Mouse (Mus musculus) lung, adult 2 months (tissue): ENCODE data around the gene Gm45021.

Experiments
- CTCF ChIP-seq: fragments of 200-500 bp; IDR thresholded peaks from 2 replicates; pipeline ENCODE4 v1.5.1; 2011; ENCODE audit warnings: mild to moderate bottlenecking, low read length, control low read depth; ENCODE audit not compliant: insufficient read depth
- POLR2A ChIP-seq: fragments of 200-500 bp; IDR thresholded peaks from 2 replicates; pipeline ENCODE4 v1.6.1; 2011; ENCODE audit warnings: low read depth, mild to moderate bottlenecking, control low read depth, low read length, borderline replicate concordance; ENCODE audit errors: extremely low read depth

- no peak for TF ChIP-seq CTCF
- no peak for TF ChIP-seq POLR2A
These were observed 20.2 kb upstream of the Gm45021 start for GRCm38 (mm10) chr6:48569065-48569807.
